ENCODE assay signal across 8 mouse cellular contexts in genomic region chr3:89999090-89999489, GRCm38 (mm10). TPM values are rescaled to one million over a fixed set of nuclear protein-coding genes. Genes with fewer than 3 reads are reported as not detected.
DNase-seq lines count a peak whose midpoint lies in the region; ATAC-seq and TF ChIP-seq lines count a peak whose summit lies in the region.

No protein-coding gene starts in this region.

- H3K27me3 ChIP-seq in kidney, embryonic 15.5 days = no peaks in the 10 kb centered on the region
- no peaks in the 10 kb centered on the region for H3K27me3 ChIP-seq in Patski
- H3K27me3 ChIP-seq in forebrain, embryonic 12.5 days = no peaks in the 10 kb centered on the region
- H3K27me3 ChIP-seq in limb, embryonic 13.5 days = no peaks in the 10 kb centered on the region
- H3K27me3 ChIP-seq in neural tube, embryonic 15.5 days (replicated peaks) = no peaks in the 10 kb centered on the region

- 15% methylated on average over 8 of the region's 8 CpGs for WGBS in kidney, embryonic 15.5 days
- WGBS in forebrain, embryonic 12.5 days = 25% methylated on average over 8 of the region's 8 CpGs
- 4% methylated on average over 8 of the region's 8 CpGs for WGBS in limb, embryonic 13.5 days
- WGBS in neural tube, embryonic 15.5 days = 15% methylated on average over 8 of the region's 8 CpGs

- peak overlapping the region; percentile 98 for H3K27ac ChIP-seq in kidney, embryonic 15.5 days
- peak overlapping the region; percentile 90 for H3K27ac ChIP-seq in forebrain, embryonic 12.5 days
- peak overlapping the region; percentile 98 for H3K27ac ChIP-seq in limb, embryonic 13.5 days
- H3K27ac ChIP-seq in neural tube, embryonic 15.5 days (replicated peaks) = peak overlapping the region; percentile 91

- no peaks in the 10 kb centered on the region for H3K9me3 ChIP-seq in kidney, embryonic 15.5 days (replicated peaks)
- H3K9me3 ChIP-seq in forebrain, embryonic 12.5 days = no peaks in the 10 kb centered on the region
- H3K9me3 ChIP-seq in limb, embryonic 13.5 days = no peaks in the 10 kb centered on the region
- H3K9me3 ChIP-seq in neural tube, embryonic 15.5 days (replicated peaks) = no peaks in the 10 kb centered on the region

- H3K4me1 ChIP-seq in kidney, embryonic 15.5 days = peaks cover 14% of the 10 kb centered on the region
- H3K4me1 ChIP-seq in forebrain, embryonic 12.5 days = peaks cover 22% of the 10 kb centered on the region
- peaks cover 20% of the 10 kb centered on the region for H3K4me1 ChIP-seq in limb, embryonic 13.5 days
- peaks cover 26% of the 10 kb centered on the region for H3K4me1 ChIP-seq in neural tube, embryonic 15.5 days

- H3K9ac ChIP-seq in kidney, embryonic 15.5 days = peak overlapping the region; percentile 82
- H3K9ac ChIP-seq in forebrain, embryonic 12.5 days = peak overlapping the region; percentile 77
- peak overlapping the region; percentile 89 for H3K9ac ChIP-seq in limb, embryonic 13.5 days
- peak overlapping the region; percentile 73 for H3K9ac ChIP-seq in neural tube, embryonic 15.5 days (replicated peaks)

- TF ChIP-seq CTCF in Patski (IDR thresholded peaks at IDR 0.05) = no peak

- H3K36me3 ChIP-seq in kidney, embryonic 15.5 days = peaks cover 60% of the 10 kb centered on the region
- H3K36me3 ChIP-seq in forebrain, embryonic 12.5 days (replicated peaks) = peaks cover 48% of the 10 kb centered on the region
- peaks cover 53% of the 10 kb centered on the region for H3K36me3 ChIP-seq in limb, embryonic 13.5 days
- H3K36me3 ChIP-seq in neural tube, embryonic 15.5 days = peaks cover 46% of the 10 kb centered on the region

- H3K4me3 ChIP-seq in kidney, embryonic 15.5 days (replicated peaks) = peak overlapping the region; percentile 78
- H3K4me3 ChIP-seq in forebrain, embryonic 12.5 days (replicated peaks) = peak overlapping the region; percentile 69
- H3K4me3 ChIP-seq in limb, embryonic 13.5 days = peak overlapping the region; percentile 85
- peak overlapping the region; percentile 76 for H3K4me3 ChIP-seq in neural tube, embryonic 15.5 days (replicated peaks)

- peak overlapping the region; percentile 82 for H3K4me2 ChIP-seq in kidney, embryonic 15.5 days
- peak overlapping the region; percentile 84 for H3K4me2 ChIP-seq in forebrain, embryonic 12.5 days
- H3K4me2 ChIP-seq in limb, embryonic 13.5 days (replicated peaks) = peak overlapping the region; percentile 86
- H3K4me2 ChIP-seq in neural tube, embryonic 15.5 days = peak overlapping the region; percentile 93

- ATAC-seq in kidney, embryonic 15.5 days (replicated peaks; ENCODE audit: low FRiP score) = peak; percentile 31; the same call in 1 of the 2 replicates
- peak; percentile 28 for ATAC-seq in Patski
- no peak for ATAC-seq in forebrain, embryonic 12.5 days (ENCODE audit: low FRiP score)
- peak; percentile 83 for ATAC-seq in limb, embryonic 13.5 days (ENCODE audit: low FRiP score, low read depth)
- ATAC-seq in neural tube, embryonic 15.5 days (ENCODE audit: low FRiP score) = peak; percentile 35; the same call in 1 of the 2 replicates

- CTCF ChIA-PET in Patski (lab: Charles Lee) = interaction anchor here (1.0 to 1.8 kb wide), 7 partner anchors 10 to 227 kb away, joined by 3 to 11 read pairs (median 4); no protein-coding TSS in a partner anchor

- DNase-seq in kidney, postnatal 14 days = no peak
- peak; percentile 20 for DNase-seq in Patski (ENCODE audit: low read depth, low spot score)
- DNase-seq in right cerebral cortex, adult 18-20 months = no peak
- no peak for DNase-seq in yolk sac, embryonic 10.5 days (ENCODE audit: low spot score)

- POLR2A ChIA-PET in Patski (lab: Charles Lee) = interaction anchor here (0.6 to 1.9 kb wide), 10 partner anchors 10 to 81 kb away, joined by 3 to 13 read pairs (median 4); partner anchors contain the start of genes 4933434E20Rik and Atp8b2

- in situ Hi-C loops in Patski (cut with MboI; ENCODE audit: low pct_unique_long_range_greater_than_20kb) = no loop called here

RNA-seq across cellular contexts. Expression of gene Hax1, which starts 0.5 kb away (rescaled TPM):
- polyA plus RNA-seq in kidney, embryonic 15.5 days (2015; fragmentation: Nextera tagmentation; extraction: Ambion mirVana) = 174 and 180 TPM in 2 replicates
- 205 TPM for polyA plus RNA-seq in Patski (2021)
- 145 and 150 TPM in 2 replicates for polyA plus RNA-seq in forebrain, embryonic 12.5 days (2016; fragmentation: Nextera tagmentation; extraction: Ambion mirVana)
- polyA plus RNA-seq in limb, embryonic 13.5 days (2015; fragmentation: Nextera tagmentation; extraction: Ambion mirVana) = 157 and 174 TPM in 2 replicates
- polyA plus RNA-seq in neural tube, embryonic 15.5 days (2015; fragmentation: Nextera tagmentation; extraction: Ambion mirVana) = 105 and 114 TPM in 2 replicates

RNA-seq across cellular contexts. Expression of gene Atp8b2, which starts 35.8 kb away (rescaled TPM):
- 11.9 and 13.2 TPM in 2 replicates for polyA plus RNA-seq in kidney, embryonic 15.5 days (2015; fragmentation: Nextera tagmentation; extraction: Ambion mirVana)
- 52.0 TPM for polyA plus RNA-seq in Patski (2021)
- 14.4 and 15.2 TPM in 2 replicates for polyA plus RNA-seq in forebrain, embryonic 12.5 days (2016; fragmentation: Nextera tagmentation; extraction: Ambion mirVana)
- 15.2 and 17.7 TPM in 2 replicates for polyA plus RNA-seq in limb, embryonic 13.5 days (2015; fragmentation: Nextera tagmentation; extraction: Ambion mirVana)
- polyA plus RNA-seq in neural tube, embryonic 15.5 days (2015; fragmentation: Nextera tagmentation; extraction: Ambion mirVana) = 11.9 and 12.9 TPM in 2 replicates

RNA-seq across cellular contexts. Expression of gene 4933434E20Rik, which starts 52.3 kb away (rescaled TPM):
- polyA plus RNA-seq in kidney, embryonic 15.5 days (2015; fragmentation: Nextera tagmentation; extraction: Ambion mirVana) = 171 and 172 TPM in 2 replicates
- polyA plus RNA-seq in Patski (2021) = 182 TPM
- 188 and 189 TPM in 2 replicates for polyA plus RNA-seq in forebrain, embryonic 12.5 days (2016; fragmentation: Nextera tagmentation; extraction: Ambion mirVana)
- polyA plus RNA-seq in limb, embryonic 13.5 days (2015; fragmentation: Nextera tagmentation; extraction: Ambion mirVana) = 158 and 164 TPM in 2 replicates
- polyA plus RNA-seq in neural tube, embryonic 15.5 days (2015; fragmentation: Nextera tagmentation; extraction: Ambion mirVana) = 204 and 206 TPM in 2 replicates

RNA-seq across cellular contexts. Expression of gene Ubap2l, which starts 53.3 kb away (rescaled TPM):
- 197 and 201 TPM in 2 replicates for polyA plus RNA-seq in kidney, embryonic 15.5 days (2015; fragmentation: Nextera tagmentation; extraction: Ambion mirVana)
- 232 TPM for polyA plus RNA-seq in Patski (2021)
- polyA plus RNA-seq in forebrain, embryonic 12.5 days (2016; fragmentation: Nextera tagmentation; extraction: Ambion mirVana) = 205 and 225 TPM in 2 replicates
- polyA plus RNA-seq in limb, embryonic 13.5 days (2015; fragmentation: Nextera tagmentation; extraction: Ambion mirVana) = 206 and 208 TPM in 2 replicates
- 122 and 129 TPM in 2 replicates for polyA plus RNA-seq in neural tube, embryonic 15.5 days (2015; fragmentation: Nextera tagmentation; extraction: Ambion mirVana)
